Mouse (Mus musculus) telencephalon, adult 2 months (tissue): ENCODE measurements around the gene Pptc7.
"Not testable (repeated sequence)": the region's sequence is repeated elsewhere in the genome, so short reads cannot be mapped to it uniquely, and the experiment has no call there.

Experiments used
- DNase-seq: peaks from one replicate; pipeline ENCODE4 v3.0.0-alpha.2; 2011; ENCODE audit warnings: low read depth, low spot score

The Pptc7 gene

DNA sequence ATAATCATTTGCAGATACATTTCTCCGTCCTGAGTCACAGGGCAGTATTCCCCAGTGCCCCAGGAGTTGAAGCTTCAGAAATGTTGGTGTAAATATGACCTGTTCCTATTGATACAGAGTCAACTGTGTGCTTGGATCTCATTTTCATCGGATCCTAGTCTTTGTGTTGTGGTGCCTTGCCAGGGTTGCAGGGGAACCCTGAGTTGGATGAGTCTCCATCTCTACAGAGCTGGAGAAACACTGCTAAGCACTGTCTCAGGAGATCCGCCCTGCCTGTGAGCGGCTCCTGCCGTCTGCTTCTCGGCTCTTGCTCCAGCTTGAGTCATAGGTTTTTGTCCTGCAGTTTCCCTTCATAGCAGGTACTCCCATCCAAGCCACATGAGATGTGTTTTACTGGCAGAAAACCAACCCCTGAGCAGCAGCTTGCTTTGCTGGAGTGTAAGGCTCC is 15.9 kb downstream of the Pptc7 start:
- DNase-seq: no peak

DNA sequence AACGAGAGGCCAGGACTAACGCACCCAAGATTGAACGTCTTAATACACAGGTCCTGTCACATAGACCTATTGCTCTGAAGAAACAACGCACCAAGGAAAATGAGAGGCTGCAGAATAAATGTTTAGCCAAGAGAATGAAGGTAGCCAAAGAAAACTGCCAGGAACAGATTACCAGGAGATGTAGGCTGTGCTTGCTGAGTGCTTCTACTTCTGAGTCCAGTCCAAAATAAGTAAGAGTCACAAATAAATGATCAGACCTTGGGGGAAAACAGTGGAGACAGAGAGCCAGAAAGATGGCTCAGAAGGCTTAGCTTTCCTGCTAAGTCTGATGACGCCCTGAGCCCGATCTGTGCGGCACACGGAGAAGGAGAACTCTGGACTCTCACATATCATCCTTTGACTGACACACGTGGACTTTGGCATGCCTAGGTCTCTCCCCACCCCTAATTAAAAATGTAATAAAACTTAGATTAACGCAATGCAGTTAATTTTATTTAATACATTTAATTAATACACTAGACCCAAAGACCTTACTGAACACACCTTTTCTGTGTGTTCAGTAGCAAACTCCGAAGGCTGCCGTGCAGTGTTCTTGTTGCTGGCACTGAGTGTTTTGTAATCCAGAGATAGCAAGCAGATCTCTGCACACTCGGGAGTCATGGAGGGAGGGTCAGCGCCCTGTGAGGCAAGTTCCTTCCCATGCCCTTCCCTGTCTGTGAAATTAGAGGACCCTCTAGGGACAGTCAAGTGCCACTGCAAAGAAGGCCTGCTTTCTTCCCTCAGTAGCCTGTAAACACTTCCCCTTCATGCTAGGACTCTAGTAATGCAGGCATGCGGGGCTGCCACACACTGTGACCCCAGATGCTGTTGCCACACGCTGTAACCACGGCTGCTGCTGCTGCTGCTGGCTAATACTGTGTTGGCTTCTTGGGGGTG is 18.9 kb downstream of the Pptc7 start:
- DNase-seq: no peak

DNA sequence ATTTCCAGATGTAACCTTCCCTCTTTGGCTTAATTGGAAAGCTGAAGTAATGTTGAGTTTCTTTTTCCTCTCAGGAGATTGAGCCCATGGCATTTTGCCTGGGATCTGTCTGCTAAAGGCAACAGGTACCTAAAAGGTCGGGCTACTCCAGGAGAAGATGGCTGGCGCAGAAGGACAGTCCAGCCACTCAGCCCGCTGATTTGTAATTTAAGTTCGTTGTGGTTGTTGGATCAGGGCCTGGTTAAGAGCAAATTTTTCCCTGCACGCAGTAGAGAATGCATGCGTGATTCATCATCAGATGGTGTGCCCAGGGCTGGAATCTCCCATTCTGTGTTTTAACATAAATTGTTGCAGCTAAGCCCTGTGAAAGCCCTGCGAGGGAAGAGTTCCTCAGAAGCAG is 19.8 kb downstream of the Pptc7 start:
- DNase-seq: no peak

DNA sequence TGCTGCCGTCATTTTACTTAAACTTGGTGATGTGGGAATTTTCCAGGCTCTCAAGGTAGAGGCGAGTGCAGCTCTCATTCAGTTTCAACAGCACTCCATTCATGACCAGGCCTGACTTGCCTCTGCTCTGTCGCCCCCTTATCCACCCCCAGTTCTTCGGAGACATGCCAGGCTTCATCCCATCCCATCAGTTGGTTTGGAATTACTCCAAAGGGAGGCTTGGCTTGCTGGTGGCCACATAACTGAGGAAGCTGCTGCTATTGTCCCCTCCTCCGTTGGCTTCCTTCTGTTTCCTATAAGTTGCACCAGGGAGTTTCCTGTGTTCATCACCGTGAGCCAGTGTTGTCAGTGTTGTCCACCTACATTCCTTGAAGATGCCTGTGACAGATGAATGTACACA is 20.4 kb downstream of the Pptc7 start:
- no peak for DNase-seq

DNA sequence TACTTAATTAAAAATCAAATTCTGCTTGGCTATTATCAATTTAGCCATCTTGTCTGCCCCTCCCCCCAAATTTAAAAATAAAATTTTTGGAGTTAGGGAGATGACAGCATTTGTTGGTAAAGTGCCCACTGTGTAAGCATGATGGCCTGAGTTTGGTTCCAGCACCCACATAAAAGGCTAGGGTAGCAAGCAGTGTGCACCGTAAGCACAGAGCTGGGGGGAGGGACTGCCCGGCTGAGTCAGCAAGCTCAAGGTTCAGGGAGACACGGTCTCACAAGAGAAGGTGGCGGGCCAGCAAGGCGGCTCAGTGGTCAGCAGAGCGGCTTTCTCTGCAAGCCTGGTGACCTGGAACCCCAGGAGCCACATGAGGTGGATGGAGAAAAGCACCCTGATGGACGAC is 21.3 kb downstream of the Pptc7 start:
- no peak for DNase-seq

DNA sequence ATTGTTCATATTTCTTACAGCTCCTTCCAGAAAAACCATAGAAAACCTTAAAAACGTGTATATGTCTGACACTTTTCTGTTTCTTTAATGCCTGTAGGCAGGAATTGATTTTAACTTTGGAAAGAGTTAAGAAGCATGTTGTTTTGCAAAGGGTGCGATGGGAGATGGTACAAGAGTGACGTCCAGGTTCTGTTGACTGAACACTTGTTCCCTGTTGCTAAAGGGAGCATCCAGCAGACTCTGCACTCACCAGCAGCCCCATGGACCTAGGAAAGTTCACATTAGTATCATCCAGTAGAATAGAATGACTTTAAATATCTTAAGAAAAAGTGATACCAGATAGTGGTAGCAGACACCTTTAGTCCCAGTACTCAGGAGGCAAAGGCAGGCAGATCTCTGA is 22.4 kb downstream of the Pptc7 start:
- DNase-seq: no peak

DNA sequence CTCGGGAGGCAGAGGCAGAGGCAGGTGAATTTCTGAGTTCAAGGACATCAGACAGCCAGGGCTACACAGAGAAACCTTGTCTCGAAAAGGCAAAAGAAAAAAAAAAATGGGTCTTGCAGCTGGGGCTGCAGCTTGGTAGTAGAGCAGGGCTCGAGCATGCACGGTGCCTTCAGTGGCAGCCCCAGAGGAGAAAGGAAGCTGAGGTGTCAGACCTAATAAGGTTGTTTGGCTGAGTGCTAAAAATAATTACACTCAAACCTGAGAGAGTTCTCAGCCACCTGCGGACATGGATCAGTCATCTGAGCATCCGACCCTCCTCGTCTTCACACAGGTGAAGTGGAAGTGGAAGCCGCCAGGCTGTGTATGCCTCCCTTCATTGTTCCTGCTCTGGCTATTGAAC is 26.5 kb downstream of the Pptc7 start:
- DNase-seq: no peak

DNA sequence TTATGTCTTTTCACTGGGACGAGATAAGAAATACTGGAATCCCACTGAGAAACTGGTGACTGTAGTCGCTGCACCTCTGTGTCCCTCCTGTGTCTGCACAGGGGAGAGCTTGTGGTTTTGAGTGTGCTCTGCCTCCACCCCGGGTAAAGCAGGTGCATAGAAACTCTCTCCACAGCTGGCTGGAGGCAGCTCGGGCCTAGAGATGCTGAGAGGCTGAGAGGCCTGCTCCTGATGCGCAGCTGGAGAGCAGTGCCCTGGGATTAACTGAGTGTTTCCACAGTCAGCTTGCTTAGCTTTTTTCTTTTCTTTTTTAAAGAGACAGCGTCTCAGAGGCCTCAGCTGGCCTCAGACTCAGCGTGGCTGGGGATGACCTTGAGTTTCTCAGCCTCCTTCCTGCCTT is 27.5 kb downstream of the Pptc7 start:
- no peak for DNase-seq

DNA sequence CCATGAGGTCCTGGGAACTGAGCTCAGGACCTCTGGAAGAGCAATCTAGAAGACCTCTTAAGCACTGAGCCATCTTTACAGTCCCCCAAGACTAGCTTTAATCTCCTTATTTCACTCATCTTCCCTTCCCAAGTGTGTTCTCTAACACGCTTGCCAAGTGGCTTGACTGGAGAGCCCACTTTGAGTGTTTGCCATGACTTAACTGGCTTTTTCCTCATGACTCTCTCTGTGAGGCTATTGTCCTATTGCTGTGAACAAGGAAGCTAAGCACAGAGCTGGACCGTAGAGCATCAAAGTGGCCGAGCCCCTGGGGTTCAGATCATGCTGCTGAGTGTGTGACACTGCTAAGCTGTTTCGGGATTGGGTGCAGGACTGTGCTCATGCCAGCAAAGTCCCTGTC is 28.2 kb downstream of the Pptc7 start:
- no peak for DNase-seq

DNA sequence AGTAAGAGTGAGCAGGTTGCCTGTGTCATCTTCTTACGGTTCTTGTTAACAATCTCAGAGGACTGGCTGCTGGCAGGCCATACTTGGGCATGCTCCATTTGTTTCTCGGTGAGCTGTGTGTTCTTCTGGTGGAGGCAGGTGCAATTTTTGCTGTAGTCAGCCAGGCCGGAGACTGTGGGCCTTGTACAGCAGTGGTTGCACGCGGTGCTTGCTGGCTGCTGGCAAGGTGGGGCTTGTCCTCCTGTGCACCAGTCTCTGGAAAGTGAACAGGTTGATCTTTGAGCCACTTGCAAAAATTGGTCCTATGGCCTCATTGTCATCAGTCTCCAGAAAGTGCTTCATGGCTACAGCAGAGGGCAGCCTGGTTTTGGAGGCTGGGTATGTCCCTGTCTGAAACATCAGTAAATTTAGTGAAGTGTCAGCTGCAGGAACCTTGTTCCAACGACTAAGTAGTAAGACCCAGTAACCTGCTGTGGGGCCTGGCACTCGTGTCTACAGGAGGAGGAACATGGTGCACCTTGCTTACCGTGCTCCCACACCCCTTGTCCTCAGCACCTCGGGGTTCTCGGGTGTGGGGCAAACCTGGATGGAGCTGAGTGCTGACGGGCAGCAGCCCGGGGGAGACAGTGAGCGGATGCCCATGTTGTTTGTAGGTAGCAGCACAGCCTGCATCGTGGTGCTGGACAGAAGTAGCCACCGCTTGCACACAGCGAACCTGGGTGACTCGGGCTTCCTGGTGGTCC is 28.9 kb downstream of the Pptc7 start:
- DNase-seq: no peak

DNA sequence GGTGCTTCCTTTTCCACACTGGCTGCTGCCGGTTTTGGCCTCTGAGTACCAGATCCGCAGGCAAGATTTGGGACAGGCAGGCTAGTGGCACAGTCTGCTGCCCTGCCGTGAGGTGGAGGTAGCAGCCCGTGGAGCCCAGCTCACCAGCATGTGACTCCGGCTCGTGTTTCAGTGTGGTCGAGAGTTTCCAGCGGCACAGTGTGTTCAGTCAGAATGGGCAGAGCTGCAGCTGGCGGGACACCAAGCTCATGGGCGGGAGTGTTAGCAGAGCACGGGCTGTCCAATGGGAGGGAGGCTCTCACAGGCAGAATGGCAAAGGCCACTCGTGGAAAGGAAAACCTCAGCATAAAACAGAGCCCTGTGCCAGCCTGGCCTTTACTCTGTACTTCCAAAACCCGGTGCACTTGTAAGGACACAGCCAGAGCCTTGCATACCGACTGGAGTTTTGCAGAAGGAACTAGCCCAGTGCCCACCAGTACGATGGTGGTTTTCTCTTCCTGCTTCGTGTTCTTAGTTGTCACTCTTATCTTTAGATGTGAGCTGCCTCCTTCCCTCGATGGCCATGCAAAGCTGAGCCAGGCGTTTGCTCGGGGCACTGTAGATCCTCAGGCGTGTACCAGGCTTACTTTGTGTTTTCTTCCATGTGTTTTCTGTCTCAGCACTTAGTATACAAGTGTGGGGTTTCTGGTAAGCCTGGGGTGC is 31.0 kb downstream of the Pptc7 start:
- peak; percentile 73 for DNase-seq

DNA sequence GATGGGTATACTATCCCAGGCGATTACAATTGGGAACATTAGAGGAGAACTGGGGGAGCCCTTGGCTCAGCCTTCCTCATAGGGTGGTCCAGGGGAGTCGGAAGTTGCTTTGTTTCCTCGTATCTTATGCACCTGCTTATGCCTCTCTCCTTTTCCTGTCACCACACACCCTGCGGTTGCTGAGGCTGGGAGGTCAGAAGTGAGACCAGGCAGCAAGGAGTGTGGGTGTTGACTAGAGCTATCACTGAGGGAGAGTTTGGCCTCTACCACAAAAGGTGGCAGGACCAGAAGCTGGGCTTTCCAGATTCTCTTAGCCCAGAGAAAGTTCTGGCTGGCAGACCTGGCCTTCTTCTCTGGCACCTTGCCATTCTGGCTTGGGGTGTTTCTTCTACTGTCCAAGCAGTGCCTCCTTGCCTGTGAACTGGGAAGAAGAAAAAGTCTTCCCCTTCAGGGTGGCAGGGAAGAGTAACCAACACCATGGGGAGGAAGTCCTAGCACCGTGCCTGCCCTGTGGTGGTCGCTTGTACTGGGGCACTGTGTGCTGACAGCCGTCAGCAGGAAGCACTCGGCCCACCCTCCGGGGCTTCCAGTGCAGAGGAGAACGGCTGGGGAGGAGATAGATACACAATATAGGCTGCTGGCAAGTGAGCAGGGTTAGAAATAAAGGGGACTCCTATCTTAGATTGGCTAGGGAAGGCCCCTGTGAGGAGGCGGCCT is 33.3 kb downstream of the Pptc7 start:
- no peak for DNase-seq

DNA sequence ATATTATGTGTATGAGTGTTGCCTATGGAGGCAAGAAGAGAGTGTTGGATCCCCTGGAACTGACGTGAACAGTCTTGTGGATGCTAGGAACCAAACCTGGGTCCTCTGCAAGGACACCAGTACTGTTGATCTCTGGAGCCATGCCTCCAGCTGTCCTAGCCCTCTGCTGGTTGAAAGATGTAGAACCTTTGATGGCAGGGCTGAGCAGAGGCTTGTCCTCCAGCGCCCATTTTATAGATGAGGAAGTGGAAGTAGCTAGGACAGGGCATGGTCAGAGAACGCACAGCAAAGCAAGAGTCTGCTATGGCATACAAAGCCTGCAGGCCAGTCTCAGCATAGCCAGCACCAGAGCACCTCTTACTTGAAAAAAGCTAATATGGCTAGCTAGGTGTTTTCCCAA is 33.9 kb downstream of the Pptc7 start:
- DNase-seq: no peak

DNA sequence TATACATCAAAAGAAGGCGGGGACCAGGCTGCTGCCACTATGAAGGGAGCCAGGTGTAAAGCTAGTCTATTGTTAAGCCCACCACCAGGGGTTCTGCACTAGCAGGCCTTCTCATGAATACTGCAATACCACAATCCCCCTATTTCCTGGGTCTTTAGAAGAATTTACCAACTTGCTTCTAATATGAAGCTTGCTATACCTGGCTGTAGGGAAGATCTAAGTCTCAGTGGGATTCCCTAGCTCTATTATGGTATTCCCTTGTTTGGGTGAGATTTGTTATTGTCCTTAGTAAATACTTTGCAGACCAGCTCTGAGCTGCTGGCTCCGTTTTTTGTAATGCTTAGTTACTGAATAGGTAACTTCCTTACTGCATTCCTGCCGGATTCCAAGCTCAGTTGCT is 34.8 kb downstream of the Pptc7 start:
- DNase-seq: not testable (repeated sequence)

DNA sequence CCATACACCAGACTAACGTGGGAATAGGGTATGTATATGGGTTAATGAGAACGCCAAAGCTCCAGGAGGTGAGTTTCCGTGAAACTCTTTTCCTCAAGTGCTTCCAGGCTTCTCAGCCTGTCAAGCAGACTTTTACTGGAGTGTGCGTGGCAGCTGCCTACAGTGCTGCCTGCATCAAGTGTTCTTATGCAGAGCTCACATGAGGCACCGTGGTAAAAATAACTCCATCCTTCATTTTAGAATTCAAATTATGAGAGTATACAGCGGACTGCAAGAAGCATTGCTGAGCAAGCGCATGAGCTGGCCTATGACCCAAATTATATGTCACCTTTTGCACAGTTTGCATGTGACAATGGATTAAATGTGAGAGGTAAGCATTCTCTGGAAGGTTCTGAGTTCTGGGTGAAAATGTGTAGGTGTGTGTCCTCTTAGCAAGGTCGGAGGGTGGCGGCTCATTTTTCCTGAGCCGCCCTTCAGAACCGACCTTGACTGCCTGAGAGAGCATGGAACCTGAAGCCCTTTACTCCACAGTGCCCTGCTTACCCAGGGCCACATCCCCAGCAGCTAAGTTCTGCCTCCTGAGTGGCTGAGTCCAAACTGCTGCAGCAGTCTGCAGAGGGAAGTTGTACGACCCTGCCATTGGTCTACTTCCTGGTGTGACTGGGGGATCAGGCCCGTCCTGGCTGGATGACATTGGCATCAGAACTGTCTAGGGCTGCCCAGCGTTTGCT is 35.5 kb downstream of the Pptc7 start:
- no peak for DNase-seq

DNA sequence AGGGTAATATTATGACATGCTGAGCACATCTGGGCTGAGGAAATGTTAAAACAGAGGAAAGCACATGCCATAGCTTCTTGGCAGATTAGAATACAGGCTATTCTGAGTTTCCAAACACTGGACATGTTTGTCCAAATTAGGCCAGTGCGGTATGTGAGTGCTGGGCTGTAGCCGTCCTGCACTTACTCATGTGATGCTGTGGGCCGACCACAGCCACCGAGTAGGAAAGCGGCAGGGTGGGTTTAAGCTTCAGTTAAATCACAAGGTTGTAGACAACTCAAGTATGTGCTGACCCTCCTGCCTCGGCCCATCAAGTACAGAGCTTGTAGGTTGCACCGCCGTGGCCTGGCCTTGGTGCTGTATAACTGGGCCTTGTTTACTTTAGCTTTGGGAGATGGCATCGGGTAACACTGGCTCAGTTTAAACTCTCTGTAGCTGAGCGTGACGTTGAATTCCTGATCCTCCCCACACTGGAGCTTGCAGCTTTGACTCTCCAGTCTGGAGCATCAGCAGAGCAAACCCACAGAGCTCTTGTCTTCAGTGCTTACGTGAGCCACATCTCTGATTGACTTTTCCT is 36.1 kb downstream of the Pptc7 start:
- no peak for DNase-seq

DNA sequence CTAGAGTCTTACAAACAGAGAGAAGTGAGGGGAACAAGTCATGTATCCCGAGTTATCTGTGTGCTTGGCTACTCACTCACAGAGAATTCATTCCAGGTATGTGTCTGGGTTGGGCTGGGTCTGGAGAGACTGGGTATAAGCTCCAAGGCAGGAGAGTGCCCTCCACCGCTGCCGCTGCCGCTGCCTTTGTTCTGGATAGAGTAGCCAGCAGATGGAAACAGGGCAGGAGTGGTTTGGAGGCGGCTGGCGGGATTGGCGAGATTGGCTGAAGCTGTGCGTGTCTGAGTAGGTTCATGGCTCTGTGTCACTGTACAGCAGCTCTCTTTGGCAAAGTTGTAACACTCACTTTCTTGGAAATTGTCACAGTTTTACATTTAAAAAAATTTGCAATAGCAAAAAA is 39.4 kb downstream of the Pptc7 start:
- DNase-seq: no peak

DNA sequence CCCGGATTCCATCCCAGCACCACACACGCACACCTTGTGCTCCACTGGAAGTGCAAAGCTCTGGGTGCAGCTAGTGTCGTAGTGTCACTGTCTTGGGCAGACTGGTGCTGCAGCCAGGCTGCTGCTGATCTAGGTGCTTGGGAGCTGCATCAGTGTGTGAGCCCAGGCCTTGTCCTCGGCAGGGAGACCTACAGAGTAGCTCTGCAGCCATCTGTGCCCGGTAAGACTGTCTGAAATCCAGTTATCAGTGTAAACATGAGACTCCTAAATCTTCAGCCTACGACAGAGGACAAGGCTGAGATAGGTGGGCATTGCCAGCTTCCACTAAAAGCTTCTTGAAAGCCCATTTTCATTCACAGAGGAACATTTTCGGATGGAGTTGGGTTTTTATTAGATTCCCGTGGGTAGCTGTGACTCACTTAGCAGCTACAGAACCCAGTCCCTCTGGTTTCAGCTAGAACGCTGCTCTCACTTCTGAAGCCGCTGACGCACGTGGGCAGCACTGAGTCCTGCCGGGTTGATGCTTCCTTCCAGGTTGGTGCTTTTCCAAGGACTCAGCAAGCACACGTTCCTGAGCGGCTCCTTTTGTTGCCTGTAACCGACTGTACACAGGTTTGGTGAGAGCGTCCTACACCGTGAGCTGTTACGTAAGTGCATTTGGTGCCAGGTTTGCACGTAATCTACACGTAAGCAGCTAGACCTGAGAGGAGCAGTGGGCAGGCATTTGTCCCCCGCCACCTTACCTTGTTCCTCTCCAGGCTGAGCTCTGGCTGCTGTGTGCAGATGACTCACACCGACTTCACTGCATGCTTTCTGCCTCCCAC is 40.7 kb downstream of the Pptc7 start:
- DNase-seq: peak; percentile 99

DNA sequence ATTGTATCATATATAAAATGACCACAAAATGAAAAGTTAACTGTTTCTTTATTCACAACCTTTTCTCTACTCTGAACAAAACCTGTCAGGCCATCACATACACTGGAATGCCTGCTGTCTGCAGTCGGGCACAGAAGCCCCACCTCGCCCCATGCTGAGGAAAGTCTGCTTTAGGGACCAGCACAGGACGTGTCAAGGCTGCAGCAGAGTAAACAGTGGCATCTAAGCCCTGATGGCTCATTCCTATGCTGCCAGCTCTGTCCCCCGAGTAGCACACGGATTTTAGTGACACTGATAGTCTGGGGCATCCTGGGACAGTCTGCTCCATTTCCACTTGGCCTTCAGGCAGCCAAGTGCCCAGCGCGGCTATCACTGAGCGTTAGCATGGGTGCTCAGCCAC is 41.3 kb downstream of the Pptc7 start:
- DNase-seq: no peak

DNA sequence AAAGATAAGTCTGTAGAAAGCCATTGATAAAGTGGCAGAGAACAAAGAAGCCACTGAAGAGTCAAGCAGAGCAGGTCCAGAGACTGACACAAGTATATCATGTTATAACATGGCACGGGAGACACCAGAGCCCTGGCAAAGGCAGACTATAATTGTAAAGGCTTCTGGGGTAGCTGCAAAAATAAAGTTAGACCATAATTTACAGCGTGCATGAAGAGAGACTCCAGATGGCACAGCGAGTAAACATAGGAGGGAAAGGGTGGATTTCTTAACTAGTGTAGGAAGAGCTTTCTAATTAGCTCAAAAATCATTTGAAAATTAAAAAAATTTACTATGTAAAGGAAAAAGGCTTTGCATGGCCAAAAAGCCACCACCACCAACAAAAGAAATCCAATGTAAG is 43.1 kb downstream of the Pptc7 start:
- peak; percentile 62 for DNase-seq
